Mouse (Mus musculus) embryonic fibroblast, embryonic 13.5 days (primary cell): ENCODE data around the gene B3gnt8. TPM values are rescaled to one million over a fixed set of nuclear protein-coding genes. Genes with fewer than 3 reads are reported as not detected.

ENCODE experiments used
- H3K27ac ChIP-seq: 2 replicates; pipeline ENCODE4 v1.5.1; 2012; ENCODE audit warnings: low read length, control low read depth, inconsistent platforms; ENCODE audit not compliant: insufficient read depth
- H3K4me1 ChIP-seq: 2 replicates; pipeline ENCODE4 v1.6.1; 2011; ENCODE audit warnings: low read length; ENCODE audit not compliant: control insufficient read depth, insufficient read depth
- H3K4me3 ChIP-seq: 2 replicates; pipeline ENCODE4 v1.5.1; 2011; ENCODE audit warnings: mild to moderate bottlenecking, control low read depth, low read length; ENCODE audit not compliant: insufficient read depth
- CTCF ChIP-seq: IDR thresholded peaks from 2 replicates; pipeline ENCODE4 v1.5.1; 2011; ENCODE audit warnings: mild to moderate bottlenecking, control low read depth, low read length, moderate library complexity, borderline replicate concordance; ENCODE audit not compliant: insufficient read depth
- POLR2A ChIP-seq: IDR thresholded peaks from 2 replicates; pipeline ENCODE4 v1.6.1; 2011; ENCODE audit warnings: low read depth, mild to moderate bottlenecking, control low read depth, low read length, moderate library complexity
- polyA plus RNA-seq: library from polyadenylated mRNA; stranded (reverse); fragments of >200 nt; gene quantifications from 2 replicates; pipeline ENCODE4 v1.2.4, GENCODE M21; 2011; ENCODE audit warnings: low read depth; ENCODE audit not compliant: missing spikeins, insufficient read length

B3gnt8 gene
- polyA plus RNA-seq, 1 experiment, result 0.83 TPM

- Histone ChIP-seq H3K4me3 (no peak overlapping the region), H3K4me1 (no peaks in the 10 kb centered on the region), H3K27ac (no peak overlapping the region)
- TF ChIP-seq POLR2A, result no peak
- TF ChIP-seq CTCF, result no peak
Measured at GRCm38 (mm10) chr7:25655601-25656428, 29.4 kb downstream of the B3gnt8 start.

- H3K4me3 ChIP-seq, result peak overlapping the region; percentile 63
- no peak for TF ChIP-seq POLR2A
- no peak for TF ChIP-seq CTCF
- no peak overlapping the region for H3K27ac ChIP-seq
- no peaks in the 10 kb centered on the region for H3K4me1 ChIP-seq
Measured at GRCm38 (mm10) chr7:25657785-25658184, 31.3 kb downstream of the B3gnt8 start.

DNA sequence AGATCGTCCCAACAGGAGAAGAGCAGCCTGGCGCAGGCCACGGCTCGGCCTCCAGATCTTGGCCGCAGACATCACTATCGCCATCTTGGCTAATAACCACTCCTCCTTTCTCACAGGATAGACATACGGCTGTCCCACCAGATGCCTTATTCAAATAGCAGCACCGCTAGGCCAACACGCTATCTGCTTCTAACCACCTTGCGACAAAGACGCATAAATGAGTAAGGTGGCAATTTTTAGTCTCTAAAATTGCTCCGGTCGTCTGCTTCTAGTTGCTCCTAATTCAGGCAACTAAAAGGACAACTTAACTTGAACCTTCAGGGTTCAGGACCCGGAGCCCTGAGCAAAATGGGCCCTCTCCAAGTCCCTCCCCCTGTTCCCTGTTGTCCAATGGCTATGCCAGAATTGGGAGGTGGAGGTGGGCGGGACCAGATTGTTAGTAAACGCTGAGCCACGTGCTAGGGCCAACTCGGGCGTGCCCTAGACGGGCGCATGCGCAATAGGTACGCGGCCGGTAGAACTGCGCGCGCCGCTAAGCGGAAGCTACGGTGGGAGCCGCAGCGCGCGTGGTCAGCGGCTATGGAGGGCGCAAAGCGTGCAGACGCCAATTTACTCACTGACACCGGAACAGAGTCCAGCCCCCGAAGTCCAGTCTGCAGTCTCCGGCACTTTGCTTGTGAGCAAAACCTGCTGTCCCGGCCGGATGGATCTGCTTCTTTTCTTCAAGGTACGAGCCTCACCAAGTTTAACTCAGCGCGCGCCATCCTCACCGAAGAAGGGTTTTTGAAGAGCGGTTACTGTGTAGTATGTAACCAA lies 32.4 kb downstream of the B3gnt8 start, which contains the start of the genes Bckdha and Exosc5:
Bckdha (minus strand) TSS at position 325 of the 816 bp plus-strand sequence.
Exosc5 (plus strand) TSS at position 508 of the 816 bp plus-strand sequence.
- Histone ChIP-seq H3K4me1 (no peaks in the 10 kb centered on the region), H3K27ac (peak within 1 kb of the TSS; percentile 59), H3K4me3 (peak within 1 kb of the TSS; percentile 66)
- TF ChIP-seq CTCF (no peak), POLR2A (peak; percentile 84)

GRCm38 (mm10) chr7:25666381-25666780 lies 39.9 kb downstream of the B3gnt8 start:
- TF ChIP-seq CTCF (no peak), POLR2A (no peak)
- Histone ChIP-seq H3K4me3 (no peak overlapping the region), H3K27ac (no peak overlapping the region), H3K4me1 (no peaks in the 10 kb centered on the region)

DNA sequence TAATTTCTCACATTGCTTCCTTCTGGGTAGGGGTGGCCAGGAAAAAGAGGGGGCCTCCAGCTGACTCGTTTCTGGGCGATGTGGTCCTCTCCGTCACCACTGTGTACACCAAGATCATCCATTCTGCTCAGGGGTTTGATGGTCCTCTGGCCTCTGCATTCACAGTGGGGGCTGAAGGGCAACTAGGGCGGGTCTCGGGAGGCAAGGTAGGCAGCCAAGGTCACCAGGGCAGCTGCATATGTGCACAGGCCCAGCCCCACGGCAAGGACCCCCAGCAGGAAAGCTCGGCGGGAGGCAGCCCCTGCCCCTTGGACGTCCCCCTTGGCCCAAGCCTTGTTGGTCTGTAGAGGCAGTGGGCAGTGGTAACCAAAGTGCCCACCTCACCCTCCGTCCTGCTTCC lies 42.7 kb downstream of the B3gnt8 start:
- H3K4me1 ChIP-seq, result no peaks in the 10 kb centered on the region
- TF ChIP-seq POLR2A (no peak), CTCF (no peak)
- no peak overlapping the region for H3K4me3 ChIP-seq
- H3K27ac ChIP-seq, result no peak overlapping the region

DNA sequence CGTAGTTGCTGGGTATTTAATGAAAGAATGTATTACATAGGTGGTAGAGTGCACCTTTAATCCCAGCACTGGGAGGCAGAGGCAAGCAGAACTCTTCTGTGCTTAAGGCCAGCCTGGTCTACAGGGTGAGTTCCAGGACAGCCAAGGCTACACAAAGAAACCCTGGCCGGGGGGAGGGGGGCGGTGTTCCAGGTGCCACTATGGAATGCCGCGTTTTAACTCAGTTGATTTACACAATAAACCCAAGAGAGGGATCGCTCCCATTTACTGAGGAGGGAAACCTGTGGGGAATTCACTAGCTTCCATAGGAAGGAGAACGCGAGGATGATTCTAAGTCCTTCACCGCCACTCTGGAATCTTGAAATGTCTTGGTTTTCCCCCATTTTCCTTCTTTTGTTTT lies 43.2 kb downstream of the B3gnt8 start:
- TF ChIP-seq CTCF (no peak), POLR2A (no peak)
- Histone ChIP-seq H3K27ac (no peak overlapping the region), H3K4me3 (no peak overlapping the region), H3K4me1 (no peaks in the 10 kb centered on the region)

DNA sequence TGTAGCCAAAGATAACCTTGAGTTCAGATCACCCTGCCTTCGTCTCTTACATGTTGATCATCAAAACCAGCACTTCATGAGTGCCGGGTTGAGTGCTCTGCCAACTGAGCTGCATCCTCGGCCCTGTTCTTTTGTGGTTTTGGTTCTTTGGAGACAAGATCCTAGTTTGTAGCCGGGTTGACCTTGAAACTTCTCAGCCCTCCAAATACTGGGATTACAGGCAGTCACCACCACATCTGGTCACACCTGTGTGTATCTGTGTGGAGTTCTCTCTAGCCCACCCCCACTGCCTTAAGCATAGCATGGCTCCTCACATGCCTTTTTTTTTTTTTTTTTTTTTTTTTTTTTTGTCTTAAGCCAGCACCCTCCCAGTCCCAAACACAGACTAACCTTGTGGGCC lies 43.6 kb downstream of the B3gnt8 start:
- Histone ChIP-seq H3K4me1 (no peaks in the 10 kb centered on the region), H3K27ac (no peak overlapping the region), H3K4me3 (no peak overlapping the region)
- TF ChIP-seq CTCF, result no peak
- TF ChIP-seq POLR2A, result no peak

DNA sequence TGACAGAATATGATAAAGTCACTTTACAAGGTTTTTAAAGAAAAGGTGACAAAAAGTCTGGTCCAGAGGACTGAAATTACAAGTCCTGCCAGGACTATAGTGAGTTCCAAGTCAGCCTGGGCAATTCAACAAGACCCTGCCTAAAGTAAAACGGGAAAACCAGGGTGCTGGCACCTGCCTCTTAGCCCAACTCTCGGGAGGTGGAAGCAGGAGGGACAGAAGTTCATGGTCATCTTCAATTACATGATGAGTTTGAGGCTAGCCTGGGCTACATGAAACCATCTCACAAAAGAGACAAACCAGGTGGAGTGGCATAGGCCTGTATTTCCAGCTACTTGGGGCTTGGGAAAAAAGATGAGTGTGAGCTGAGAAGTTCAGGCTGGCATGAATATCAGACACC lies 45.2 kb downstream of the B3gnt8 start:
- Histone ChIP-seq H3K4me1 (no peaks in the 10 kb centered on the region), H3K4me3 (no peak overlapping the region), H3K27ac (no peak overlapping the region)
- TF ChIP-seq CTCF (no peak), POLR2A (no peak)

DNA sequence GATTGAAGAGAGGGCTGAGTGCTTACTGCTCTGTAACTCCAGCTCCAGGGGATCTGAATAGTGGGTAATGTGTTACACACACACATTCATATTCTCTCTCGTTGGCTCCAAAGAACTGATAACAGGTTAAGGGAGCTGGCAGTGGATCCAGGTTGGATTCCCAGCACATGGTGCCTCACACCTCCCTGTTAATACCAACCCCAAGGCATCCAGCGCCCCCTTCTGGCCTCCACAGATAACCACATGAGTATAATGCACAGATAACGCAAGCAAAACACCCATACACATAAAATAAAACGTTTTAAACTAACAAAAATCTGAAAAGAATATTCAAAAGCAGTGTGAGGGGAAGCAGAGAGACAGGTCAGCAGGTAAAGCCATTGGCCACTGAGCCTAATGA lies 46.0 kb downstream of the B3gnt8 start:
- TF ChIP-seq CTCF, result no peak
- no peak for TF ChIP-seq POLR2A
- Histone ChIP-seq H3K4me1 (no peaks in the 10 kb centered on the region), H3K4me3 (no peak overlapping the region), H3K27ac (no peak overlapping the region)

DNA sequence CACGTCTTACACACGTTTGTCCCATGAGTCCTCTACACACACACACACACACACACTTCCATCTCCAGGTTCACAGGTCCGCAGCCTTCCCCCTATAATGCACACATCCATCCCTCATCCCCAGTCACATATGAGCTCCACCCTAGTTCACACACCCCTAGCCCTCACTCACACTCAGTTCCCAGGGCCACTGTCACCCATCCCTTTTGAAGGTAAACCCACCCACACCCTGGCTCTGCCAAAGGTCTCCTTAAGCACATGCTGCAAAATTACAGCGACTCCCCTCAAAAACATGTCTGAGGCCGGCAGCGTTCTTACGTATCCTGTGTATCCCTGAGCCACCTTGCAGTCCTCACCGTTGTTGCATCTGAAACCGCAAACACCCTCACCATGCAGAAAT lies 47.8 kb downstream of the B3gnt8 start:
- no peak overlapping the region for H3K27ac ChIP-seq
- no peak overlapping the region for H3K4me3 ChIP-seq
- H3K4me1 ChIP-seq, result no peaks in the 10 kb centered on the region
- TF ChIP-seq CTCF (no peak), POLR2A (no peak)
